Mouse (Mus musculus): ENCODE data around the gene Slit1. TPM values are rescaled to one million over a fixed set of nuclear protein-coding genes. Genes with fewer than 3 reads are reported as not detected.

Slit1 gene
- polyA plus RNA-seq, 1 experiment = 51.5 TPM

DNA sequence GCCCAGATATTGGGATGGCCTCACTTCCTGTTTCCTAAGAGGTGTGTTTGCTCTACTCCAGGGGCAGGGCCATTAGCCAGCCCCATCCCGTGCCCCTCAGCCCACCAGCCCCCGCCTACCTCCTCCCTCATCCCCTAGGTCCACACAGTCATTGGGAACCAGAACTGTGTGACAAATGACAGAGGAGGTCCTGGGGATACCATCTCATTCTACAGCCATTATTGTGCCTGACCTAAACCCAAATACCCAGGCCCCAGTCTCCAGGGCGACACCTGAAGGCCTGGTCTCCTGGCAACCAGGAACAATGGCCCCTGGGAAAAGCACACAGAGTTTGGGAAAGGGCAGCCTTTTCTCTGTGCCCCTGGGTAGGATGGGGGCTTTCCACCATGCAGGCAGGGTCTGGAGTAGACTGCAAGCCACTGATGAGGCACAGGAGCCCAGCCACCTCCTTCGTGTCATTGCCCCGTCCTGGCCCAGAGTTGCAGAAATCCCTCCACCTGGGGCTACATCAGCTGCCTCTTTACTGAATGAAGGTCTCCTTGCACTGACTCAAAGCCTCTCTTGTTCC is 44.5 kb downstream of the Slit1 start:
- no peak for DNase-seq (ENCODE audit: low read depth)
- TF ChIP-seq CTCF (IDR thresholded peaks at IDR 0.05; ENCODE audit: borderline replicate concordance, extremely low read depth, insufficient read depth, insufficient read length) = no peak
- TF ChIP-seq POLR2A (IDR thresholded peaks at IDR 0.05; ENCODE audit: borderline replicate concordance, extremely low read depth, insufficient read depth, insufficient read length, poor library complexity, severe bottlenecking) = no peak

DNA sequence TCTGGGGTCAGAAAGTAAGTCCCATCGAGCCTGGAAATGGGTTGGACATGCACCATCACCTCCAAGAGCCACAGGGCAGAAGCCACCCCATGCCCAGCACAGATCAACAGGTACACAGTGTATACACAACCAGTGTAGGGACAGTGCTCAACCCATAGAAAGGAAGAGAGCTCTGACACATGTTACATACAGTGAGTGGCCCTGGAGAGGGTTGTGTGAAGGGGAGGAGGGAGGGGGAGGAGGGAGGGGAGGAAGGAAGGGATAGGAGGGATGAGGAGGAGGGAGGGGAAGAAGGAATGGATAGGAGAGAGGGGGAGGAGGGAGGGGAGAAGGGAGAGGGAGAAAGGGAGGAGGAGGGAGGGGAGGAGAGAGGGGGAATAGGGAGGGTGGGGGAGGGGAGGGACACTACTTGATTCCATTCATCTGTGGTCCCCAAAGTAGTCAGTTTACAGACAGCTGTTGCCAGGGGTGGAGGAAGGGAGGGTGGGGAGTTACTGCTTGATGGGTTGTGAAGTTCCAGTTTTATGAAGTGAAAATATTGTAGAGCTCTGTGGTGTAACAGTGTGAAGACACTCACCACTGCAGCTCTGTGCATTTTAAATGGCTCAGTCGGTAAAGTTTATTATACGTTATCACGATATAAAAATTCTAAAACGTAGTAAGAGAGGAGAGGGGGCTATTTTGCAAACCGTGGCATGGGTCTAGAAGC is 45.5 kb downstream of the Slit1 start:
- TF ChIP-seq POLR2A (IDR thresholded peaks at IDR 0.05; ENCODE audit: borderline replicate concordance, extremely low read depth, insufficient read depth, insufficient read length, poor library complexity, severe bottlenecking) (no peak), CTCF (IDR thresholded peaks at IDR 0.05; ENCODE audit: borderline replicate concordance, extremely low read depth, insufficient read depth, insufficient read length) (no peak)
- DNase-seq (ENCODE audit: low read depth) = no peak

DNA sequence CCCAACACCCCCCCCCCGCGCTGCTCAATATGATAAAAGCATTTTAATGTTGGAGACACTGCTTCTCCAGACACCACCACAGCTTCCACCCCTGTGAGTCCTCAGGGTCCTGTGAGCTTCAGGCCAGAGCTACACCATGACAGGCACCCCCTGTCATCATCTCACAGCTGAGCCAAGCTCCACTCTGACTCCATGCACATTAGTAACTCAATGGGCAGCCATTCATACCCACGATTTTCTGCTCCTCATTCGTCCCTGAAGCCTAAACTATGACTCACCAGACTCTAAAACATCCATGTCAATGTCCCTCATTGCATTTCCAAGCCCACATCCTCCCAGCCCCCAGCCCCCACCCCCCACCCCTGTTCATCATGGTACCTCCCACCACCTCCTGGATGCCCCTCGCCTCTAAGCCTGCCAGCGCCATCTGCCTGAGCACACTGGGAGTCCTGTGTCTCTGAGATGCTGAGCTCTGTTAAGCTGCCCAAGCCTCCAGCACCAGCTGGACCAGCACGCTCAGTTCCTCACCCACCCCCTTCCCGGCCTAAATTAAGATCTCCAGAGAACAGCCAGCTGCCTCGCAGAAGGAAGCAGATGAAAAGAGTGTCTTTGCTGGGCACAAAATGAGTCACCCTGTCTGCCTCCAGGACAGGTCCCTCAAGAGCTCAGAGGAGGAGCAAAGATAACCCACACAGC is 46.2 kb downstream of the Slit1 start:
- peak; percentile 92 for DNase-seq (ENCODE audit: low read depth)
- TF ChIP-seq POLR2A (IDR thresholded peaks at IDR 0.05; ENCODE audit: borderline replicate concordance, extremely low read depth, insufficient read depth, insufficient read length, poor library complexity, severe bottlenecking) (no peak), CTCF (IDR thresholded peaks at IDR 0.05; ENCODE audit: borderline replicate concordance, extremely low read depth, insufficient read depth, insufficient read length) (peak; percentile 32; the same call in 1 of the 2 replicates)

DNA sequence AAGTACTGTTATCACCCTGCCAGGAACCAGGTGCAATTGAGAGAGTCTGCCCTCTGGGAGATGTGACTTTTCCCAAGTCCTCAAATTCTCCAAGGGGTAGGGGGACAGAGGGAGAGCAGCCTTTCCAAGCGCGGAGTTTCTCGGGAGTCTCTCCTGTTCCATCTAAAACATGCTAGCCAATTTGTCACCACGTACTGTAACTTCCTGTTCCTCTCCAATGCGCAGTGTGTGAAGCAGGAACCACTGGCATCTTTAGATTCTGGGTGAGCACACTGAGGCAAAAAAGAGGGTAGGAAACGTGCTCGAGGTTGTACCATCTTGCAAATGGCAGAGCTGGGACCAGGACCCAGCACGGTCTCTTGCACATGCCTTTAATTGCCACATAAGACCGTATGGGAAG is 47.0 kb downstream of the Slit1 start:
- no peak for DNase-seq (ENCODE audit: low read depth)
- TF ChIP-seq POLR2A (IDR thresholded peaks at IDR 0.05; ENCODE audit: borderline replicate concordance, extremely low read depth, insufficient read depth, insufficient read length, poor library complexity, severe bottlenecking) (no peak), CTCF (IDR thresholded peaks at IDR 0.05; ENCODE audit: borderline replicate concordance, extremely low read depth, insufficient read depth, insufficient read length) (no peak)

DNA sequence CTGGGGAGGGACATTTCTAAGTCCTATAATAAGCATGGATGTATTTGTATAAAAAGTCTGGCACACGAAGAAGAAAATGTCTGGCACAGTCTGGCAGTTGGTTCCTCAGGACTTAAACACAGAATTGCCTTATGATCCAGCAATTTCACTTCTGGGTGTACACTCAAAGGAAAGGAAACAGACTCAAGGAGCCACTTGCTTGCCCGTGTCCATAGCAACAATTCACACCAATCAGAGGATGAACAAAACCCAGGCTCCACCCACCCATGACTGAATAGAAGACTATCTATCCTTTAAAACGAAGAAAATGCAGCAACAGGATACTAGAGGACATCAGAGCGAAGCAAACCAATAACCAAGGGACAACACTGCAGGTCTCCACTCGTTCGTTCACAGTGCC is 48.4 kb downstream of the Slit1 start:
- peak; percentile 66 for DNase-seq (ENCODE audit: low read depth)
- TF ChIP-seq CTCF (IDR thresholded peaks at IDR 0.05; ENCODE audit: borderline replicate concordance, extremely low read depth, insufficient read depth, insufficient read length) = no peak
- TF ChIP-seq POLR2A (IDR thresholded peaks at IDR 0.05; ENCODE audit: borderline replicate concordance, extremely low read depth, insufficient read depth, insufficient read length, poor library complexity, severe bottlenecking) = no peak

DNA sequence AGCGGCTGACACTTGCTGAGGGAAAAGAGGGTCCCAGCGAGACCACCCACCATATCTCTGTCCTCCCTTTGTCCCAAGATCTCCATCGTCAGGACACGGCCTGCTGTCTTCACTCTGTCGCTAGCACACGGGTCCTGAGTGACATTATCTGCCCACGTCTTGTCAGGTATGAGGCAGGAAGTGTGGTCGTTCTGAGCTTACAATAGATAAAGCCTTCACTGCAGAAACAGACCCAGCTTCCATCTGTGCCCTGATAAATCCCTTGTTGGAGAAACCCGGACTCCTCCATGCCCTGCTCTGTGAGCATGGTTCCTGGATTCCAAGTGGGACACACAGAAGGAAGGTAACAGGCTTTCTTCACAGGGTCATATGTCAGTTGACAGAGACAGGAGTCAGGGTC is 48.9 kb downstream of the Slit1 start:
- TF ChIP-seq CTCF (IDR thresholded peaks at IDR 0.05; ENCODE audit: borderline replicate concordance, extremely low read depth, insufficient read depth, insufficient read length) (no peak), POLR2A (IDR thresholded peaks at IDR 0.05; ENCODE audit: borderline replicate concordance, extremely low read depth, insufficient read depth, insufficient read length, poor library complexity, severe bottlenecking) (no peak)

DNA sequence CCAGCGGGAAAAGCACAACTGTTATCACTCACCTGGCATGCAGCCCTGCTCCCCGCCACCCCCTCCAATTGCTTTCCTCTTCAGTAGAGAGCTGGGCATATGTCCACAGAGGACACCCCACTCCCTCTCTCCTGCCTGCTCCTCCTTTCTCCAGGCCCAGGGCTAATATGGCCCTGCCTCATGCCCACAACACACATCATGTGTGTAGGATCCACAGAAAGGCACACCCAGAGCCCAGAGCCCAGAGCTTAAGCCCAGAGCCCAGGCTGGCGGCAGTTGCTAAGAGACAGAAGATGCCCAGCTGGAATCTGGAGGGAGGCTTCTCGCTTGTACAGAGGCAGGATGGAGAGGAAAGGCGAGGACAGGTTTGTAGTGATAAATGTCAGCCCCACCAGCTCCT is 49.7 kb downstream of the Slit1 start:
- peak; percentile 85 for DNase-seq (ENCODE audit: low read depth)
- TF ChIP-seq POLR2A (IDR thresholded peaks at IDR 0.05; ENCODE audit: borderline replicate concordance, extremely low read depth, insufficient read depth, insufficient read length, poor library complexity, severe bottlenecking) (no peak), CTCF (IDR thresholded peaks at IDR 0.05; ENCODE audit: borderline replicate concordance, extremely low read depth, insufficient read depth, insufficient read length) (no peak)

More for the DNA sequence above, 48.9 kb downstream of the Slit1 start:
- DNase-seq (ENCODE audit: low read depth) = no peak

DNA sequence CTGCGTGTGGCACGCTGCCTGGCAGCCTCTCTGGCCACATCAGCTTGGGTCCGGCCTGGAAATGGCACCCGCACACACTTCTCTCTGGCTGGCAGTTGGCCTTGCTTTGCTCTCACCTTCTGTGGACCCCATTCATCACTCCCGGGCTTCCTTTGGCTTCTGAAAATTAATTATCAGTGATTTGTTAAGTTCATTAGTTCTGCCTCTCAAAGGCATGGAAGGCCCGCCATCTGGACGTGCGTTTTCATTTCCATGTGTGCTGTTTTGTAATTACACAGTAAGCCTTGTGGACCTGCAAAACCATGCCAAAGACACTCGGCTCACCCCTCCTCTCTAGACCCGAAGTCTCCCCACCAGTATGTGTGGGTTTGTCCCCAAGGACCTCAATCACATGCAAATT is 53.4 kb downstream of the Slit1 start:
- TF ChIP-seq CTCF (IDR thresholded peaks at IDR 0.05; ENCODE audit: borderline replicate concordance, extremely low read depth, insufficient read depth, insufficient read length) = no peak
- TF ChIP-seq POLR2A (IDR thresholded peaks at IDR 0.05; ENCODE audit: borderline replicate concordance, extremely low read depth, insufficient read depth, insufficient read length, poor library complexity, severe bottlenecking) = no peak
- DNase-seq (ENCODE audit: low read depth) = peak; percentile 94

DNA sequence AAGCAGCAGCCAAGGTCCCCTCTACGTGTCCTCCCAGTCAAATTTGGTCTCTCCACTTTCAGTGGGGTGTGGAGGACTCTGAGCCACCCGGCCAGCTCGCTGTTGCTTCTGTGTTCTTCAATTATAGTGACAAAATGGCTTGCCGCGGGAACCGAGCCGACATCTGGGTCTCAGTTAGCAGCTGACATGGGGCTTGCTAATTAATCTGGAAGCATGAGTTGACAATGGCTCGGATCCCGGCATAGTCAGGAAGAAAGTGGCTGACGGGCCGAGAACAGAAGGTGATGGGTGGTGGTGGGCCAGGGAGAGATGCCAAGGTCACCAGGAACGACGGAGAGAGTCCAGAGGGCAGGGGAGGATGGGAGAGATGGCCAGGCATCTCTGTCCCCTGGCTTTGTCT is 55.2 kb downstream of the Slit1 start:
- TF ChIP-seq POLR2A (IDR thresholded peaks at IDR 0.05; ENCODE audit: borderline replicate concordance, extremely low read depth, insufficient read depth, insufficient read length, poor library complexity, severe bottlenecking) (no peak), CTCF (IDR thresholded peaks at IDR 0.05; ENCODE audit: borderline replicate concordance, extremely low read depth, insufficient read depth, insufficient read length) (no peak)
- peak; percentile 93 for DNase-seq (ENCODE audit: low read depth)

DNA sequence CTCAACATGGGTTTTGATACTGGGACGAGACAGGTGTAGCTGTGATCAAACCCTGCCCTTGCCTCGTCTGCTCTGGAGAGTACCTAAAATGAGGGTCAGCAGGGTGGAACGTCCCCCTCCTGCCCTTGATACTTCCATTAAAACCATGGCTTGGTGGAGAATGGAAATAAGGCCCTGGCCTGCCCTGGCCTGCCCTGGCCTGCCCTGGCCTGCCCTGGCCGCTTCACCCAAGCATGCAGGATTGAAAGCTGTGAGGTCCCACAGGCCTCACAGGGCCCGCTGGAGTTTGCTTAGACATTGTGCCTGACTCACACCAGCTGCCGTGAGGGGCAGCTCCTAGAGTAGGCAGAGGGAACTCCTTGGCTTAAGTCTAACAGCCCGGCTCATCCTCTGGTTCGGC is 55.6 kb downstream of the Slit1 start:
- no peak for DNase-seq (ENCODE audit: low read depth)
- TF ChIP-seq CTCF (IDR thresholded peaks at IDR 0.05; ENCODE audit: borderline replicate concordance, extremely low read depth, insufficient read depth, insufficient read length) (no peak), POLR2A (IDR thresholded peaks at IDR 0.05; ENCODE audit: borderline replicate concordance, extremely low read depth, insufficient read depth, insufficient read length, poor library complexity, severe bottlenecking) (no peak)

DNA sequence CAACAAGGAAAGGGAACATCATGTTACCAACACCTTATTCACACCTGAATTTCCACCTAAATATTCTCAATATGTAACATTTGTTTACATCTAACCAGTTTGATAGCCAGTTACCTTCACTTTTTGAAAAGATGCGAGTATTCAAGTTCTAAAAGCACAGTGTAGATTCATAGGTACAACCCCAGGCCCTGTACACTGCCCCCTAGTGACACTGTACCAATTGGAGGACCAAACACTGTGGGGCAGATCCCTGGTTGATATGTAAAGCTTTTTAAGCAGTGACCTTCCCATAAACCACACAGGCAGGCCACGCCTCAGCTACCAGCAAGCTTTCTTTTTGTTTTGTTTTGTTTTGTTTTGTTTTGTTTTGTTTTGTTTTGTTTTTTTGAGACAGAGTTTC is 57.3 kb downstream of the Slit1 start:
- no peak for TF ChIP-seq POLR2A (IDR thresholded peaks at IDR 0.05; ENCODE audit: borderline replicate concordance, extremely low read depth, insufficient read depth, insufficient read length, poor library complexity, severe bottlenecking)
- TF ChIP-seq CTCF (IDR thresholded peaks at IDR 0.05; ENCODE audit: borderline replicate concordance, extremely low read depth, insufficient read depth, insufficient read length) = no peak
- DNase-seq (ENCODE audit: low read depth) = no peak
